Mouse (Mus musculus): ENCODE results near the gene Aldh3b3.
A peak's percentile ranks its signal among the peaks of the same experiment; 100 is the strongest.

Aldh3b3 gene

GRCm38 (mm10) chr19:3975866-3976265, 17.4 kb downstream of the Aldh3b3 start:
- no peak for DNase-seq

GRCm38 (mm10) chr19:3980309-3980708, 21.9 kb downstream of the Aldh3b3 start:
- DNase-seq, result peak; percentile 80

- DNase-seq, result no peak
Measured at GRCm38 (mm10) chr19:3980917-3981316, 22.5 kb downstream of the Aldh3b3 start.

- DNase-seq, result no peak
Measured at GRCm38 (mm10) chr19:3983527-3984200, 25.2 kb downstream of the Aldh3b3 start.

- DNase-seq, result peak; percentile 42
Measured at GRCm38 (mm10) chr19:3985261-3985681, 26.8 kb downstream of the Aldh3b3 start.

GRCm38 (mm10) chr19:3986334-3986733, 27.9 kb downstream of the Aldh3b3 start, which contains the start of gene Acy3:
Gene Acy3, plus strand, starts transcription at chr19:3986570.
- DNase-seq, result peak; percentile 84

- no peak for DNase-seq
Measured at GRCm38 (mm10) chr19:3988066-3988465, 29.6 kb downstream of the Aldh3b3 start.

GRCm38 (mm10) chr19:3988750-3989149, 30.3 kb downstream of the Aldh3b3 start:
- no peak for DNase-seq

GRCm38 (mm10) chr19:3990804-3991203, 32.4 kb downstream of the Aldh3b3 start:
- DNase-seq, result no peak

GRCm38 (mm10) chr19:3991562-3991961, 33.1 kb downstream of the Aldh3b3 start:
- no peak for DNase-seq

GRCm38 (mm10) chr19:3991966-3992365, 33.5 kb downstream of the Aldh3b3 start:
- no peak for DNase-seq

GRCm38 (mm10) chr19:3992416-3992815, 34.0 kb downstream of the Aldh3b3 start, which contains the start of gene Tbx10:
Gene Tbx10, plus strand, starts transcription at chr19:3992752.
- no peak for DNase-seq

GRCm38 (mm10) chr19:3994932-3995331, 36.5 kb downstream of the Aldh3b3 start:
- no peak for DNase-seq

GRCm38 (mm10) chr19:3995505-3995904, 37.1 kb downstream of the Aldh3b3 start:
- DNase-seq, result no peak

GRCm38 (mm10) chr19:3996106-3996505, 37.7 kb downstream of the Aldh3b3 start:
- DNase-seq, result no peak

- DNase-seq, result no peak
Measured at GRCm38 (mm10) chr19:3996747-3997146, 38.3 kb downstream of the Aldh3b3 start.

- DNase-seq, result no peak
Measured at GRCm38 (mm10) chr19:3997231-3997630, 38.8 kb downstream of the Aldh3b3 start.

- DNase-seq, result no peak
Measured at GRCm38 (mm10) chr19:3998335-3998734, 39.9 kb downstream of the Aldh3b3 start.

GRCm38 (mm10) chr19:3999121-3999730, 40.8 kb downstream of the Aldh3b3 start:
- DNase-seq, result no peak

- DNase-seq, result peak; percentile 98
Measured at GRCm38 (mm10) chr19:4000119-4000900, 41.9 kb downstream of the Aldh3b3 start, which contains the start of the genes Nudt8 and Gm49405. Gene Nudt8, plus strand, starts transcription at chr19:4000580. Gene Gm49405, plus strand, starts transcription at chr19:4000626.

- peak; percentile 31 for DNase-seq
Measured at GRCm38 (mm10) chr19:4000949-4001525, 42.6 kb downstream of the Aldh3b3 start.

GRCm38 (mm10) chr19:4001752-4002151, 43.3 kb downstream of the Aldh3b3 start:
- DNase-seq, result no peak

GRCm38 (mm10) chr19:4003112-4003511, 44.7 kb downstream of the Aldh3b3 start, which contains the start of gene Doc2g:
Gene Doc2g, plus strand, starts transcription at chr19:4003313.
- no peak for DNase-seq

All from liver (tissue).